In the genomic region with DNA sequence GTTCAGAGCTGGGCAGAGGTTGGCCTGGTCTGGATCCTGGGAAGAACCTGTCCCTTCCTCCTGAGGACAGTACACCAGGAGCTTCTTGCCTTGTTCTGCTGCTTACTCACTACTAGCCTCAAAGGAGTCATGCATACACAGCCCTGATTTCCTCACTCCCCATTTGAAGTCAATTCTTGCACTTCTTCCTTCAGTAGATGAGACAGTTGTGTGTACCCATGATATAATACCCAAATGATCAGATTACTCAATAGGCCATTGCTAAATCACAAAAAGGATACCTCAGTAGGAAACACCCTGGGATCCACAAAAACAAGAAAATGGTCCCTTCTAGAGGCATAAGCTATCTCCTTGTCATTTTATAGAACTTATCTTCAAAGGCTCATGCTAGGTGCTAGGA, we compare ENCODE assay signal across 20 mouse cellular contexts. TPM values are rescaled to one million over a fixed set of nuclear protein-coding genes. Genes with fewer than 3 reads are reported as not detected.
A peak's percentile ranks its signal among the peaks of the same experiment; 100 is the strongest.
DNase-seq lines count a peak whose midpoint lies in the region; TF ChIP-seq lines count a peak whose summit lies in the region.
"Had no signal": no experiment of that assay in that cellular context is flagged by ENCODE, and none has a peak within 500 bp of the region (broad histone marks: within the 10 kb centered on the region; RNA-seq: fewer than 3 reads in every experiment).

No protein-coding gene starts in this region.

- no peak overlapping the region for H3K9ac ChIP-seq in liver, adult 2 months (ENCODE audit: low read depth, low read length)
- H3K9ac ChIP-seq: forebrain, embryonic 13.5 days; heart, embryonic 13.5 days; hindbrain, embryonic 12.5 days; hindbrain, embryonic 15.5 days had no signal

- TF ChIP-seq CTCF in liver, adult 2 months (IDR thresholded peaks at IDR 0.05; ENCODE audit: low read depth, low read length) = no peak
- no peak for TF ChIP-seq CTCF in bone marrow macrophage, adult 2 months (IDR thresholded peaks at IDR 0.05; ENCODE audit: low read depth, low read length)

- H3K4me3 ChIP-seq in liver, adult 2 months (ENCODE audit: insufficient read depth, low read depth, low read length) = no peak overlapping the region
- no peak overlapping the region for H3K4me3 ChIP-seq in bone marrow macrophage, adult 2 months (ENCODE audit: insufficient read depth, low read length)
- no peak overlapping the region for H3K4me3 ChIP-seq in macrophage (ENCODE audit: inconsistent target)
- H3K4me3 ChIP-seq: forebrain, embryonic 10.5 days; forebrain, embryonic 13.5 days; gastrocnemius, adult 2 months; heart, adult 2 months; heart, embryonic 10.5 days; heart, embryonic 13.5 days; hindbrain, embryonic 12.5 days; hindbrain, embryonic 15.5 days had no signal

- H3K36me3 ChIP-seq in liver, adult 2 months (ENCODE audit: control insufficient read depth, insufficient read depth, low read length) = no peaks in the 10 kb centered on the region
- H3K36me3 ChIP-seq in macrophage (ENCODE audit: inconsistent target) = no peaks in the 10 kb centered on the region
- H3K36me3 ChIP-seq: forebrain, embryonic 10.5 days; heart, embryonic 10.5 days; heart, embryonic 13.5 days; hindbrain, embryonic 12.5 days; hindbrain, embryonic 15.5 days had no signal

- peak overlapping the region; percentile 15; the same call in 1 of the 2 replicates for H3K27ac ChIP-seq in liver, adult 2 months (replicated peaks; ENCODE audit: insufficient read depth, low read depth, low read length)
- peak overlapping the region; percentile 60 for H3K27ac ChIP-seq in bone marrow macrophage, adult 2 months (ENCODE audit: insufficient read depth, low read depth, low read length)
- peak overlapping the region; percentile 29; the same call in 1 of the 2 replicates for H3K27ac ChIP-seq in macrophage
- H3K27ac ChIP-seq: forebrain, embryonic 10.5 days; forebrain, embryonic 13.5 days; gastrocnemius, adult 2 months; heart, adult 2 months; heart, embryonic 10.5 days; heart, embryonic 13.5 days; hindbrain, embryonic 12.5 days; hindbrain, embryonic 15.5 days had no signal

- no peak for TF ChIP-seq POLR2A in liver, adult 2 months (IDR thresholded peaks at IDR 0.05; ENCODE audit: extremely low read depth, insufficient read depth, low read length)
- TF ChIP-seq POLR2A in bone marrow macrophage, adult 2 months (IDR thresholded peaks at IDR 0.05; ENCODE audit: borderline replicate concordance, low read depth, low read length) = no peak

- peaks cover 19% of the 10 kb centered on the region for H3K4me1 ChIP-seq in liver, adult 2 months (ENCODE audit: control insufficient read depth, insufficient read depth, low read length)
- peaks cover 42% of the 10 kb centered on the region for H3K4me1 ChIP-seq in bone marrow macrophage, adult 2 months (ENCODE audit: control insufficient read depth, insufficient read depth, low read length)

- H3K27me3 ChIP-seq in liver, adult 2 months (ENCODE audit: control insufficient read depth, insufficient read depth, low read length) = no peaks in the 10 kb centered on the region
- H3K27me3 ChIP-seq: forebrain, embryonic 13.5 days; heart, embryonic 13.5 days; hindbrain, embryonic 12.5 days; hindbrain, embryonic 15.5 days had no signal

- peak; percentile 73 for DNase-seq in liver, adult 2 months (ENCODE audit: extremely low read depth, low read depth, low spot score)
- no peak for DNase-seq in liver
- DNase-seq in spleen, postnatal 14 days (ENCODE audit: low spot score in 2 of 2) = no peak
- no peak for DNase-seq in gastrocnemius, adult 18-20 months (ENCODE audit: low spot score)
- DNase-seq: adrenal gland, postnatal 10 days; cerebellum, adult 11-12 months; cerebellum, adult 8-10 months; cerebellum, postnatal 10 days; cerebellum, postnatal 36 days; gastrocnemius, adult 2 months; gastrocnemius, postnatal 14 days; heart, adult 2 months had no signal

- peaks cover 8% of the 10 kb centered on the region for H3K79me2 ChIP-seq in liver, adult 2 months (ENCODE audit: control insufficient read depth, insufficient read depth, low read length)
- peaks cover 20% of the 10 kb centered on the region for H3K79me2 ChIP-seq in macrophage (ENCODE audit: inconsistent target)

RNA-seq across cellular contexts. Expression of gene Sptlc2, which starts 3.2 kb away (rescaled TPM):
- 13.8 and 14.4 TPM in 2 replicates for total RNA-seq in liver, adult 2 months (2014; rRNA removed)
- polyA plus RNA-seq in liver, adult 2 months (2012; rRNA removed) = 4.3 and 6.5 TPM in 2 replicates
- 134 and 139 TPM in 2 replicates for polyA plus RNA-seq in bone marrow macrophage, adult 2 months (2012; ENCODE audit: insufficient read depth, insufficient read length, missing spikeins)
- 1,000 to 10,000 TPM in 1 of 26 experiments, 100 to 1,000 TPM in 25; 152 to 1,061 (median 268) TPM for total RNA-seq in macrophage (2018; cell fraction: chromatin; rRNA removed)
- 100 to 1,000 TPM in 23 of 26 experiments, 10 to 100 TPM in 3; 89.4 to 239 (median 117) TPM for total RNA-seq in macrophage (2018; cell fraction: cytosol; rRNA removed)
- 100 to 1,000 TPM; 137 to 891 (median 252) TPM for total RNA-seq in macrophage (2018; cell fraction: nucleus; rRNA removed)
- 96.4 to 117 TPM (median 96.5 TPM) in 3 replicates for polyA plus RNA-seq in macrophage (2018)
- 1 to 10 TPM; 7.9 to 10.0 TPM for total RNA-seq in gastrocnemius, adult 18-20 months (2021)

RNA-seq across cellular contexts. Expression of gene Slirp, which starts 52.3 kb away (rescaled TPM):
- 25.3 and 29.7 TPM in 2 replicates for total RNA-seq in liver, adult 2 months (2014; rRNA removed)
- 11.1 and 15.6 TPM in 2 replicates for polyA plus RNA-seq in liver, adult 2 months (2012; rRNA removed)
- 150 and 162 TPM in 2 replicates for polyA plus RNA-seq in bone marrow macrophage, adult 2 months (2012; ENCODE audit: insufficient read depth, insufficient read length, missing spikeins)
- total RNA-seq in macrophage (2018; cell fraction: chromatin; rRNA removed) = 10 to 100 TPM in 16 of 26 experiments, 1 to 10 TPM in 9, under 1 TPM in 1; 0.41 to 29.6 (median 13.5) TPM
- 100 to 1,000 TPM in 18 of 26 experiments, 10 to 100 TPM in 8; 76.0 to 181 (median 114) TPM for total RNA-seq in macrophage (2018; cell fraction: cytosol; rRNA removed)
- total RNA-seq in macrophage (2018; cell fraction: nucleus; rRNA removed) = 10 to 100 TPM in 22 of 26 experiments, 1 to 10 TPM in 4; 4.1 to 53.5 (median 24.6) TPM
- polyA plus RNA-seq in macrophage (2018) = 44.6 to 126 TPM (median 109 TPM) in 3 replicates
- total RNA-seq in gastrocnemius, adult 18-20 months (2021) = 100 to 1,000 TPM; 159 to 162 TPM

RNA-seq across cellular contexts. Expression of gene Alkbh1, which starts 52.5 kb away (rescaled TPM):
- 8.4 and 10.3 TPM in 2 replicates for total RNA-seq in liver, adult 2 months (2014; rRNA removed)
- 4.9 and 11.1 TPM in 2 replicates for polyA plus RNA-seq in liver, adult 2 months (2012; rRNA removed)
- 11.2 and 14.3 TPM in 2 replicates for polyA plus RNA-seq in bone marrow macrophage, adult 2 months (2012; ENCODE audit: insufficient read depth, insufficient read length, missing spikeins)
- total RNA-seq in macrophage (2018; cell fraction: chromatin; rRNA removed) = 100 to 1,000 TPM in 9 of 26 experiments, 10 to 100 TPM in 17; 36.5 to 159 (median 91.1) TPM
- 10 to 100 TPM in 6 of 26 experiments, 1 to 10 TPM in 20; 3.1 to 14.5 (median 7.6) TPM for total RNA-seq in macrophage (2018; cell fraction: cytosol; rRNA removed)
- total RNA-seq in macrophage (2018; cell fraction: nucleus; rRNA removed) = 100 to 1,000 TPM in 6 of 26 experiments, 10 to 100 TPM in 20; 36.8 to 138 (median 61.9) TPM
- polyA plus RNA-seq in macrophage (2018) = 10.6 to 11.2 TPM (median 10.8 TPM) in 3 replicates
- 1 to 10 TPM; 4.1 to 5.5 TPM for total RNA-seq in gastrocnemius, adult 18-20 months (2021)

Comparison
In these comparisons a context has a peak if more than half of its experiments do, and no peak if none do; other contexts are left out.
1. RNA of gene Sptlc2, which starts 3.2 kb away (polyA plus RNA-seq): 134 to 139 TPM in bone marrow macrophage, adult 2 months and 96.4 to 117 TPM in macrophage; 4.3 to 6.5 TPM in liver, adult 2 months; every median in the first group is over 10 times any median in the second.
2. Peak in every context shown above with its lines, with median percentiles within 50 percentile points of each other: H3K27ac ChIP-seq.